Comparison of ENCODE assay signal across 8 mouse cellular contexts in genomic region chr17:13761179-13761913, GRCm38 (mm10). TPM values are rescaled to one million over a fixed set of nuclear protein-coding genes. Genes with fewer than 3 reads are reported as not detected.
DNase-seq lines count a peak whose midpoint lies in the region; ATAC-seq lines count a peak whose summit lies in the region.

Gene Tcte2, minus strand, starts transcription at chr17:13761825.

- no peaks in the 10 kb centered on the region for H3K36me3 ChIP-seq in midbrain, embryonic 13.5 days

- WGBS in midbrain, embryonic 13.5 days = under 1% methylated on average over 74 of the region's 74 CpGs

- peak; percentile 46 for ATAC-seq in midbrain, embryonic 13.5 days

- intact Hi-C loops in left cerebral cortex, postnatal 36 days (cut with DNase I) = loop anchor here (5.0 kb wide), 1 partner anchor 289 kb away; no protein-coding TSS in a partner anchor

- DNase-seq in urinary bladder, adult 2 months (ENCODE audit: low spot score) = peak; percentile 49
- no peak for DNase-seq in urinary bladder, postnatal 4 days (ENCODE audit: low spot score in 2 of 2)
- DNase-seq in cerebellum, postnatal 14 days = peak; percentile 63 to 65
- DNase-seq in gastrocnemius, adult 8-10 months (ENCODE audit: low spot score in 2 of 2) = peak; percentile 20 to 24
- peak; percentile 19 for DNase-seq in induced T-regulatory cell, adult 2 months (ENCODE audit: low read depth)
- peak; percentile 66 to 71 for DNase-seq in left cerebral cortex, postnatal 36 days (ENCODE audit: low spot score in 2 of 2)
- DNase-seq in testis, postnatal 14 days (ENCODE audit: low spot score) = peak; percentile 72

- H3K9me3 ChIP-seq in midbrain, embryonic 13.5 days = no peaks in the 10 kb centered on the region

- H3K9ac ChIP-seq in midbrain, embryonic 13.5 days (replicated peaks) = peak within 1 kb of the TSS; percentile 96

- H3K4me2 ChIP-seq in midbrain, embryonic 13.5 days (replicated peaks) = peak within 1 kb of the TSS; percentile 94

- H3K27ac ChIP-seq in midbrain, embryonic 13.5 days = peak within 1 kb of the TSS; percentile 99

- peak within 1 kb of the TSS; percentile 98 for H3K4me3 ChIP-seq in midbrain, embryonic 13.5 days (replicated peaks)

- no peaks in the 10 kb centered on the region for H3K27me3 ChIP-seq in midbrain, embryonic 13.5 days

- peaks cover 43% of the 10 kb centered on the region for H3K4me1 ChIP-seq in midbrain, embryonic 13.5 days (replicated peaks)

RNA-seq across cellular contexts. Expression of gene Tcte2, which starts in this region (rescaled TPM):
- 2.9 and 4.4 TPM in 2 replicates for polyA plus RNA-seq in urinary bladder, adult 2 months (2012; rRNA removed)
- 1 to 10 TPM; 1.0 to 2.3 (median 1.6) TPM for total RNA-seq in gastrocnemius, adult 8-10 months (2022)
- 10 to 100 TPM; 17.8 to 21.6 TPM for total RNA-seq in left cerebral cortex, postnatal 36 days (2021)
- polyA plus RNA-seq in midbrain, embryonic 13.5 days (2015; fragmentation: Nextera tagmentation; extraction: Ambion mirVana) = 16.3 and 20.6 TPM in 2 replicates

Comparison
In these comparisons a context has a peak if more than half of its experiments do, and no peak if none do; other contexts are left out.
1. RNA of gene Tcte2 (total RNA-seq): 17.8 to 21.6 TPM in left cerebral cortex, postnatal 36 days; 1.0 to 2.3 TPM in gastrocnemius, adult 8-10 months; every median in the first group is over 4 times any median in the second.
2. DNase-seq: peak in urinary bladder, adult 2 months (single experiment), cerebellum, postnatal 14 days (2 of 2), gastrocnemius, adult 8-10 months (2 of 2), induced T-regulatory cell, adult 2 months (single experiment), left cerebral cortex, postnatal 36 days (2 of 2) and testis, postnatal 14 days (single experiment); none in urinary bladder, postnatal 4 days (0 of 2).